Mouse (Mus musculus) left cerebral cortex, postnatal 10 days (tissue): ENCODE measurements around the gene Plekhf1. TPM values are rescaled to one million over a fixed set of nuclear protein-coding genes. Genes with fewer than 3 reads are reported as not detected.

Experiments
- DNase-seq, 2 experiments: peaks; one replicate each; pipeline ENCODE4 v3.0.0; 2021 to 2022; ENCODE audit warnings: low spot score in 2 of 2, mixed read lengths in 1 of 2; ENCODE audit errors: extremely low spot score in 1 of 2
- intact Hi-C: fragments of 180-260 bp; cut with DNase I; formaldehyde crosslinking; loops from one replicate; pipeline ENCODE4 v1.15.1; 2025
- total RNA-seq, 2 experiments: library from RNA; stranded (reverse); gene quantifications; 2 replicates each; pipeline ENCODE4 v1.2.3; 2021

The Plekhf1 gene
- total RNA-seq, 2 experiments from 2014 or later, result 0.55 to 0.92 TPM

DNA sequence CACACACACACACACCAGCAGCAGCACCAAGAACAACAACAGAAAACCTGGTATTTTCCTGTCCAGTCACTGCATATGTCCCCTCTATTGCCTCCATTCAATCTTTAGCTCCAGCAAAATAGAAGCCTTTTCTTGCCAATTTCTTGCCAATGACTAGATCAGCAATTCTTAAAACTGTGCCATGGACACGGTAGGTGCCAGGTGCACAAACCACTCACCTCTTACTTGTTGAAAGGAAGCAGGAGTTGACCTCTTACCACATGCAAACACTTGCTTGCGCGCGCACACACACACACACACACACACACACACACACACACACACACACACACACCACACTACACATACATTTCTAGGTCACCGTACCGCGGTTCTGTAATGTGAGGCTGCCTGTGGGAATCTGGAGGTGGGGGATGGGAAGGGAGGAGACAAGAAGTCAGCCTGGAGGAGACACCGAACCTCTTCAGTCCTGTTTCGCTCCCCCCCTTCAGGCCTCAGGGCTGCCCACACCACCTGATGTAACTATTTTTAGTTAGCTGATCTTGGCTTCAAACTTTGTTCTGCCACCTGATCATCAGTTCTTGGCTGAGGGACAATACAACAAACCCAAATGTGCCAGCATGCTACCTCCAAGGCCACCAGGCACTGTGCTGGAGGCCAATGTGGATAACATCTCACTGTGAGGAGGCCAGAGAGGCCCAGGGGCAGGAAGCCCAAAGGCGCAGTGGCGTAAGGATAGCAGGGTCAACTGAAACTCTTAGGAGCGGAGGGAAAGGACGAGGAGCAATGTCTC lies 3.0 kb downstream of the Plekhf1 start:
- intact Hi-C loops, result no loop called here
- DNase-seq, result no peak

DNA sequence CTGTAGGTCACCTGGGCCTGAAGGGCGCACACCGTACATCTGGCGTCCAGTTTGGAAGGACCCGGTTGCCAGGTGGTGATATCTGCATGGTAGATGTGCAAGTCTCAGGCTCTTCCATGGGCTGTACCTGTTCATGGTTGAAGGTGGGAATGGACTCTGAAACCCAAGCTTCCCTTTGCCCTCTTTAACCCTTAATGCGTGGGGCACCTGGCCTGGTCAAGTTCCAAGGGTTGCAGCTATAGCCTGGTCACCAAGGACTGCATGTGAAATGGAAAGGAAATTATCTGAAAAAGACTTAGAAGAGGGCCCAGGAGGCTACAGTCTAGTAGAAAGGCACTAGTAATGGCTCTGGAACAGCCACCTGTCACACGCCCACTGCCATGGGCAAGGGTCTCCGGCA lies 7.0 kb downstream of the Plekhf1 start:
- DNase-seq, result no peak
- intact Hi-C loops, result no loop called here

DNA sequence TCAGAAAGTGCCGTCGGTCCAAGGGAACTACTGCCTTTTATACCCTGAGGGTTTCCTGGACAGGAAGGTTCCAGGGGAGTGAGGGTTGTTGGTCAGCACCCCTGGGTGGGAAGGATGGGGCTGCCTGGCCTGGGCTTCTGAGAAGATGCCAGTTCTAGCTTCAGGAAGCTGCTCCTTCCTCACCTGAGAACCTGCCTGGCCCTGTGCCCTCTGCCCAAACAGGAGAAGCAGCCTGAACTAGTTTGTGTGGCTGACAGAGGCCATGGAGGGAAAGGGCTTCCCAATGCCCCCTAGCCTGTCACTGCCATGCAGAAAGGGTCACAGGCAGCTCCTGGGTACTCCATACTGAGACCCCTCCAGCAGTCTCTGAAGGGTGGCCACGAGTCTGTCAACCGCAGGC lies 8.3 kb downstream of the Plekhf1 start:
- no peak for DNase-seq
- intact Hi-C loops, result no loop called here

DNA sequence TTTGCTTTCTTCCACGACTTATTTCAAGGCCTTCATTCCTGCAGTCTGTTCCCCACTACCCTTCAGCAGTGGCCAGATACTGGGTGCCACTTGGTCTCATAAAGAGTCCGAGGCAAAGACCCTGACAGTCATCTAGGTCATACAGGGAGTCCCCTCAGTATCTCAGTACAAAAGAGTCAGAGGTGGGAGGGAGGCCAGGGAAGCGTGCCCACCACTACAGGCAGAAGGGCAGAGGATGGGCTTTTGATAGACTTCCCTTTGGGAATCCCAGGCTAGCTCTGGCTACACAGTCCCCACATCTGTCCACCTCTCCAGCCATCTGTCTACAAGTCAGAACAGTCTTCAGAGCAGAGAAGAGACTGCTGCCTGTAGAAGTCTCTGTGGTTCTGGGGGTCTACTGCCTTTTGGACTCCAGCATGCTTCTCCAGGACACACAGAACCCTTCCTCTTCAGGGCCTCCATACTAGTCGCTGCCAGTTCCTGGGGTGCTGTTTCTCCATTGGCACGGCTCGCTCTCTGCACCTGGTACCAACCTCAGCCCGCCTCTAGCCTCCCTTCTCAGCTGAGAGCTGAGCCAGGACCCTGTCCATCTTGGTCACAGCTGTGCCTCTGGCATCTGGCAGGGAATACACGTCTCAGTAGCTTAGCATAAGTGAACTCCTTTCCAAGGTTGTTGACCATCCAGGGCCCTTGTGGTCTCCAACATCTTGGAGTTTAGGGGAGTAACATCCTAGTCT lies 9.0 kb downstream of the Plekhf1 start:
- intact Hi-C loops, result no loop called here
- DNase-seq, result no peak

DNA sequence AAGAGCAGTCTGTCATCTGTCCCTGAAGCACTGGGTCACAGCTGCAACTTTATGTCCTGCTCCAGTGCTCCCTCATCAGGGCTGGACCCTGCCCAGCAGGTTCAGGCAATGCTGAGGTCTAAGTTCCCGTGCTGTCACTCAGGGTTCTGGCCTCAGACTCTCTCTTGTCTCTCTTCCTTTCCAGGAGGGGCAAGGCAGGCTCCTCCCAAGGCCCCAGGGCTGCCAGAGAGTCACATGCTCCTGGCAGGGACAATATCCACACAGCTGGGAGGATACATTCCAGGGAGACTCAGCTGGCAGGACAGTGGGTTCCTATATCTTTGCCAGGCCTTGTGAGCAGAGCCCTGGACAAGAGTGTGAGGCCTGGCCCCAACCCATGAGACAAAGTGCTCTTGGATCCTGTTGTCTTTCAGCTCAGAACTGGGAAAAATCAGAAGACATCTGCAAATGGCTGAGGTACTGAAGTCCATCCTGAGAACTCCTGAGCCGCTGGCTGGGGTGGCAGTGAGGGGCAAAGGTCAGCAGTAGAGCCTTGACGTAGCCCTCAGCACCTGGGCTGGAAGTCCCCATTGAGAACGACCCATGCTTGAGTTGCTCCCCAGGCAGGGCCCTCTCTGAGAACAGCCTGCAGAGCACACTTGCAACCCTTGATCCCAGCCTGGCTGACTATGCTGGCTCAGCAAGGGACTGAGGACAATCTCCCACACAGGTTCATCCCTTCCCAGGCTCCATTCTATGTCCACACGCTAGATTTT lies 10.2 kb downstream of the Plekhf1 start:
- intact Hi-C loops, result no loop called here
- DNase-seq, result peak; percentile 51 to 80

DNA sequence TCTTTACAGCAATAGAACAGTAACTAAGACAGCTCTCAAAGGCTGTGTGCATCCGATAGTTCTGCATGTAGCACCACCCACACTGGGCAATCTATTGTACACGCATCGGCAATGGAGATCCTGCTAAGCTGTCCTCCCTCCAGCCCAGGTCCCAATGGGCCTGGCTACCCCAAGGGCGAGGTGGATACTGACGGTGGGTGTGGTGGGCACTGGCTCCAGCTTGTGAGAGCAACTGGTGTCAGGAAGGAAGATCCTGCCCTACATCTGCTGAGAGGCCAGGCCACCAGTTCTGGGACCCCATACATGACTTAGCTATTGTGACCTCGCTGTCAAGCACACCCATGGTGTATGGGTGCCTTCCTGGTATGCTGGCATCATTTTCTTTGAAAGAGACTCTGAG lies 12.1 kb downstream of the Plekhf1 start:
- intact Hi-C loops, result no loop called here
- no peak for DNase-seq

DNA sequence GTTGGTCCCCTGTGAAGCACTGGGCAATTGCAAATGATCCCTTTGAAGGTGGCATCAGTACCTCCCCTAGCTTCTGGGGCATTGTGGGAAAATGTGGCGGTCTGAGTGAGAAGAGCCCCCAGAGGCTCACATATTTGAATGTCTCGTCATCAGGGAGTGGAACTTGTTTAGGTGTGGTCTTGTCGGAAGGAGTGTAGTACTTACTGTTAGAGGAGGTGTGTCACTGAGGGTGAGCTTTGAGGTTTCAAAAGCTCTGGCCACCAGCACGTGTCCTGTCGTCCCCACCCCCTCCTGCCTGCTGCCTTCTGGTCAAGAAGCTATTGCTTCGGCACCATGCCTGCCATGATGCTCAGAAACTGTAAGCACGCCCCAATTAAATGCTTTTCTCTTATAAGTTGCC lies 12.5 kb downstream of the Plekhf1 start:
- intact Hi-C loops, result no loop called here
- no peak for DNase-seq

DNA sequence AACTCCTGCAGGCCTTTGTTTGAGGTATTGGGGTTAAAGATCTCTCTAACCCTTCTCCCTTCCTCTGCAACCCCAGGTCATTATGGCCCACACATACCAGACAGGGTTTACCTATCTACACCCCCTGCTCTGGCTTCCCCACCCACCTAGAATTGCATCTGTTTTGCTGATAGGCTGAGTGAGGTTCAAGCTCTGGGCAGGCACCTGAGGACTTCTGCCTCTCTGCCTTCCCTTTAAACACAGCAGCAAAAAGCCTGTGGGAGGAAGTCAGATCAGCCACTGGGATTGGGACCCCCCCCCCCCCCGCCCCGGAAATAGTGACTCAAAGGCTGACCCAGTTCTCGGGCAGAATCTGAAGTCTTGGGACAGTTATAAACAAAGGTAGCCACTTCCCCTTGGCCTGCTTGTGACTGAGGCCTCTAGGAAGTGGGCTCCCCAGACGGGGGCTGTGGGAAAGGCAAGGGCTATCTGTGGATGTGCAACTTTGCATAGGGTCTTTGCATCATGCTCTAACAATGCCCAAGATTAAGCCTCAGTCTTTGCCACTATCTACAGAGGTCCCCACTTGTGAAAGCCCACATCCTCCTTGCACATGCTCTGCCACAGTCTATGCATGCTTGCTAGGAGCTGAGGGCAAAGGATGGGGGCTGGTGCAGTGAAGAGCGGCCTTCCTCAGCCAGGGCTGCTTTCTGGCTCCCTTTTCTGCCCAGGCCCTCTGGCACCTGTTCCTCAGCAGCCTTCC lies 13.2 kb downstream of the Plekhf1 start:
- no peak for DNase-seq
- intact Hi-C loops, result no loop called here

DNA sequence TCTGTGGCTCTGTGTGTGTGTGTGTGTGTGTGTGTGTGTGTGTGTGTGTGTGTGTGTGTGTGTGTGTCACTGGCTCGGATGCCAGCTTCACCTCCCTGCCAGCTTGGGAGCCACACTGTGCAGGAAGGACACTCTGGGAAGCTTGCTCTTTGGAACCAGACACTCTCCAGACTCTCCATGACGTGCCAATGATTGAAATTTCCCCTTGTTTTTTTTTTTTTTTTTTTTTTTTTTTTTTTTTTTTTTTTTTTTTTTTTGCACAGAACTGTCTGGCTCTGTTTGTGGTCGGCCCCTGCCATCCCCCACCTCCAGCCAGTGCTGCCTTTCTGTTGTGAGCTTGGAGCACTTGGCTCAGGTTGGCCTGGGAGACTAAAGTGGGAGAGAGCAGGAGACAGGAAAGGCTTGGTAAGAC lies 15.2 kb downstream of the Plekhf1 start:
- intact Hi-C loops, result no loop called here
- DNase-seq, result no peak

DNA sequence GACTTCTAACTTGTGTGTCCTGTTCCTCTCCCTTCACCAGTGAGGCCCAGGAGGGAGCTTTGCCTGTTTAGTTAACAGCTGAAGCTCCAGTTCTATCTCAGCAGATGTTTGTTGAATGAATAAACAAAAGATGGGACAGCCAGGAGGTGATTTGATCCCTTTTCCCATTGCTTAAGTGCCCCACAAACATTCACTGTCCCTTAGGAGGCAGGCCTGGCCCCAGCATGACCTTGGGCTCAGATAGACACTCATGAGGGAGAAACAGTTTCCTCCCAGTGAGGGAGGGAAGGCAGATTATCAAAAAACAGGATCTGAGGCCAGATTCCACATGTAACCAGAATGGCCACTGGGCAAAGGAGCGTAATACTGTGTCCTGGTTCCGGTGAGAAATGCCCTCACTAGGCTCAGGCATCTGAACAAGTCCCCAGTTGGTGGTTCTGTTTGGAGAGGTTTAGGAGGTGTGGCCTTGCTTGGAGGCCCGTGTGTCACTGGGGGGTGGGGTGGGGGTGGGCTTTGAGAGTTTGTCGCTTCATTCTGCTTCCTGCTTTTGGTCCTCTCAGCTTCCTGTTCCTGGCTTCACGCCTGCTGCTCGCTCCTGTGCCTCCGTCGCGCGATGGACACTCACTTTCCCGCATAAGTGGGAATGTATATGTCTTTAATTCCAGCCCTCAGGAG lies 18.2 kb downstream of the Plekhf1 start:
- no peak for DNase-seq
- intact Hi-C loops, result no loop called here

DNA sequence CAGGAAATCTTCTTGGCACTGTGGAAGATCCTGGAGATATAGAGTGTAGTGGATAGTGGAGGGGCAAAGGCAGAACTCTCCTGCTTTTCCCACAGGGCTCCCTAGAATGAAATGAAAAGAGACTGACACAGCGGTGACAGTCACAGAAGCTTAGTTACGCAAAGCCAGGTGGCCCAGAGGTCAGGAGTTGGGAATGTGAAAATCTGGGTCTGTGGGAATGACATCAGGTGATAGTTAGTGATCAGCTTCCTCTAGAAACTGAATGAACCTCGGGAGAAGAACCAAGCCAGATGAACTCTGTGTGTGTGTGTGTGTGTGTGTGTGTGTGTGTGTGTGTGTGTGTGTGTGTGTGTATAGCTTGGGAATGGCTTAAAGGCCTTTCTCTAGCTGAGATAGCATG lies 18.8 kb downstream of the Plekhf1 start:
- intact Hi-C loops, result no loop called here
- no peak for DNase-seq

DNA sequence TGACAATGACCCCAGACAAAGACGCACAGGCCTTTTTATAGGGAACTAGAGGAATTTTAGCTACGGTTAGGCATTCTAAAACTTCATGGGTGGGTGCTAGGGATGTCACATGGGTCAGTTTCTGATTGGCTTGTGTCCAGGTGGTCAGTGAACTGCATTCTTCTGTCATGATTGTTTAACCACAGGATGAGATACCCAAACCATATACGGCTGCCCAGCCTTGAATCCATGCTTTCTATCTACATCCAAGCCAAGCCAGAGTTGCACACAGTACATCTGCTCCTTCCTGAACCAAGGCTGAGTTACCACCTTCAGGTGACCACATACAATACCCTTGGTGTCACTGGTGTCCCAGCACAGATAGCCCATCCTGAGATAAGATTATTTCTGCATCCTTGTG lies 21.3 kb downstream of the Plekhf1 start:
- intact Hi-C loops, result no loop called here
- no peak for DNase-seq

DNA sequence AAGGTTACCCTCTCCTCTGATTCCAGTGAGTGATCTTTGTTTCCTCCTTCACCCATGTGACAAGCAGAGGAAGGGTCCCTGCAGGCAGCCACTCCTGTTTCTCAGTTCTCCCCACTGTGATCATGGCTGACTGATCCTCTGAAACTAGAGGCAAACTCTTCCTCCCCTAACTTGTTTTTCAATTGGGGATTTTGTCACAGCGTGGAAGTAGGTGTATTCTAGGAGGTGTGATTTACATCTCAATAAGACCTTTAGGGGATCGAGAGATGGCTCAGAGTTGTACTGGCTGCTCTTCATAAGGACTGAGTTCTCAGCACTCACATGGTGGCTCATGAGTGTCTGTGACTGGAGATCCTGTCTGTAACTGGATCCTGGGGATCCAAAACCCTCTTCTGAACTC lies 22.0 kb downstream of the Plekhf1 start:
- DNase-seq, result no peak
- intact Hi-C loops, result no loop called here

DNA sequence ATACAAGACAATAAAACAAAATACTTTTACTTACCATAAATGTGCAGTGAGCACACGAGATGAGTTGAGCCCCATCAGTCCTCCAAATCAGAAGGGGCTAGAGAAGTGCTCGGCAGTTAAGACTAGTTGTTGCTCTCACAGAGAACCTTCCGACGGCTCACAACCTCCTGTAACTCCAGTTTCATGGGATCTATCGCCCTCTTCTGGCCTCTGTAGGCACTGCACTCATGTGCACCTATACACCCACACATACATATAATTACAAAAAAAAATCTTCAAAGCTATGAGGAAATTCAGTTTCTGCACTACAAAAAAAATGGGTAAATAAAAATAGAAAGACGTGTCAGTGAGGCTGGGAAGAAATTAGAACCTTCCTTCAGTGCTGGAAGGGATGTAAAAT lies 23.5 kb downstream of the Plekhf1 start:
- intact Hi-C loops, result no loop called here
- DNase-seq, result no peak

DNA sequence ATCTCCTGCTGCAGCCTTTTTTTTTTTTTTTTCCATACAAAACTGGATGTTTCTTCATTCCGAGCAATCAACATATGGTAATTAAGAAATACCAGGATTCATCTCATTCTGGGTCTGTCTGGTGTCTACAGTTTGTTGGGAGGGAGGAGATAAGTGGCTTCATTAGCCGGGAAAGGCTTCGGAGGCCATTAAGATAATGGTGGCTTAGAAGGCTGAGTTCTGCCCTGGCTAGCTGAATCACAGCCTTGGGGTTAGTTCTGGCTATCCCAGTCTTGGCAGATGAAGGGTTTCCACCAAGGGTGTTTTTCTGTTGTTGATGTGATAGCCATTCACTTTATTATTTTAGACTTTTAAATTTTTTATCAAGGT lies 26.5 kb downstream of the Plekhf1 start:
- intact Hi-C loops, result loop anchor here (2.0 kb wide), 1 partner anchor 18 kb away; the partner anchor contains the start of gene 1600014C10Rik
- DNase-seq, result no peak

DNA sequence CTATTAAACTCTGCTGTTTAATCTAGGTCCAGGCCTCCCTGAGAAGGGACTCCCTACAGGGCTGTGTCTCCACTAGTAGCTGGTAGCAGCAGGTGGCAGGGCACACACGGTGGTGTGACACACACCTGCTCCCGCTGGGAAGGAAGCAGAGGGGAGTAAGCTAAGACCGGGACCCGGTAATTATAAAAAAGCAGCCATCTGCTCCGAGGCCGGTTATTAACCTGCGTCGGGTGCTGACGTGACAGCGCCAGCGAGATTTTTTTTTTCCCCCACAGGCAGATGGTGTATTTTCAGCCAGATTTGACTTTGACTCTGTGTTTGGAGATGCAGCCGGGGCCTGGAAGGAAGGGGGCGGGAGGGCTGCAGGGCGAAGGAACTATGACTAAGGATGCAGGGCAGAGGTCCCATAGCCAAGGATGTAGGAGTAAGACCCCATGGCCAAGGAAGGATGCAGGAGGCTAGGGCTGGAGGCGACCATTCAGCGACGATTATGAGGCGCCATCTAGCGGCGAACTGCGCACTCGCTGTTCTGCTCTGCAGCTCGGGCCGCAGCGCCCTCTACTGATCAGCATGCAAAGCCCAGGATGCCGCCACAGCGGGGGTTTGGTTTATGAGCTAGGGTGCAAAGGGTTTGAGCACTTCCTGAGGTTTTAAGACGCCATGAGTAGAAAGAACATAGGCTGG lies 27.1 kb downstream of the Plekhf1 start:
- DNase-seq, result peak; percentile 78 to 91
- intact Hi-C loops, result loop anchor here (2.0 kb wide), 1 partner anchor 18 kb away; the partner anchor contains the start of gene 1600014C10Rik

DNA sequence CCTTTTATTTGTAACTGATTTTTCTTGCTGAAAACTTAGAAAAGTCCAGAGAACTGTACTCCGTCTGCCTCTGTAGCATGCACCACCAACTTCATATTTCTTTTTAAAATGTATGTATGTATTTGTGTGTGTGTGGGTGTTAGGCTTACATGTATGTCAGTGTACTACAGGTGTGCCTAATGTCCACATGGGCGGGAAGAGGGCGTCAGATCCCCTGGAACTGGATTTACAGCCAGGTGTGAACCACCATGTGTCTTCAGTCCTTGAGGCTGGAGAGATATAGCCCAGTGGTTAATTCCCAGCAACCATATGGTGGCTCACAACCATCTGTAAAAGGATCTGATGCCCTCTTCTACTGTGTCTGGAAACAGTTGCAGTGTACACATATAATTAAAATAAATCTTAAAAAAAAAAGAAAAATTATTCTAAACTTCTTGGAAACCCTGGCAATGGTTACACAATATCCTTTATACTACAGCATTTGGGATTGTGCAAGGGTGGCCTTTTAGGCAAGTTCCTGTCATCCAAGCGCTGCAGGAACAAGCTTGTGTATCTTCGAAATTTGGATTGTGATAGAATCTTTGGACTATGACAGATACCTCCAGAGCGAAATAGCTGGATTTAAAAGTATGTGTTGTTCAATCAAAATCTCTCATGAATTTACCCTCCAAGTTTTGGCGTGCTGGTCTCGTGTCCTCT lies 27.8 kb downstream of the Plekhf1 start:
- no peak for DNase-seq
- intact Hi-C loops, result loop anchor here (2.0 kb wide), 1 partner anchor 17 kb away; the partner anchor contains the start of gene 1600014C10Rik
